Mouse (Mus musculus): Measurements from ENCODE around the gene Ostm1.

Gene Ostm1

GRCm38 (mm10) chr10:42582566-42583110 is 984 bp upstream of the Ostm1 start:
- in situ Hi-C loops (cut with MboI; ENCODE audit: unreplicated experiment in 2 of 2) = no loop called here

- in situ Hi-C loops (cut with MboI; ENCODE audit: unreplicated experiment in 2 of 2) = no loop called here
These were observed 347 bp downstream of the Ostm1 start for GRCm38 (mm10) chr10:42583902-42584435.

- in situ Hi-C loops (cut with MboI; ENCODE audit: unreplicated experiment in 2 of 2) = no loop called here
These were observed 888 bp downstream of the Ostm1 start for GRCm38 (mm10) chr10:42584436-42584983.

GRCm38 (mm10) chr10:42585156-42585555 is 1.5 kb downstream of the Ostm1 start:
- in situ Hi-C loops (cut with MboI; ENCODE audit: unreplicated experiment in 2 of 2) = no loop called here

- in situ Hi-C loops (cut with MboI; ENCODE audit: unreplicated experiment in 2 of 2) = no loop called here
These were observed 2.1 kb downstream of the Ostm1 start for GRCm38 (mm10) chr10:42585596-42586305.

GRCm38 (mm10) chr10:42587961-42588750 is 4.5 kb downstream of the Ostm1 start:
- in situ Hi-C loops (cut with MboI; ENCODE audit: unreplicated experiment in 2 of 2) = no loop called here

GRCm38 (mm10) chr10:42589505-42589904 is 5.9 kb downstream of the Ostm1 start:
- in situ Hi-C loops (cut with MboI; ENCODE audit: unreplicated experiment in 2 of 2) = no loop called here

- in situ Hi-C loops (cut with MboI; ENCODE audit: unreplicated experiment in 2 of 2) = no loop called here
These were observed 6.9 kb downstream of the Ostm1 start for GRCm38 (mm10) chr10:42590261-42591184.

- in situ Hi-C loops (cut with MboI; ENCODE audit: unreplicated experiment in 2 of 2) = no loop called here
These were observed 7.8 kb downstream of the Ostm1 start for GRCm38 (mm10) chr10:42591185-42591992.

GRCm38 (mm10) chr10:42591993-42592686 is 8.5 kb downstream of the Ostm1 start:
- in situ Hi-C loops (cut with MboI; ENCODE audit: unreplicated experiment in 2 of 2) = no loop called here

GRCm38 (mm10) chr10:42593201-42593600 is 9.6 kb downstream of the Ostm1 start:
- in situ Hi-C loops (cut with MboI; ENCODE audit: unreplicated experiment in 2 of 2) = no loop called here

- in situ Hi-C loops (cut with MboI; ENCODE audit: unreplicated experiment in 2 of 2) = no loop called here
These were observed 15.0 kb downstream of the Ostm1 start for GRCm38 (mm10) chr10:42598615-42599014.

- in situ Hi-C loops (cut with MboI; ENCODE audit: unreplicated experiment in 2 of 2) = loop anchor here in 1 of 2 experiments (25.0 kb wide), 1 partner anchor 764 kb away; no protein-coding TSS in a partner anchor
These were observed 17.9 kb downstream of the Ostm1 start for GRCm38 (mm10) chr10:42601556-42601955.

- in situ Hi-C loops (cut with MboI; ENCODE audit: unreplicated experiment in 2 of 2) = loop anchor here in 1 of 2 experiments (25.0 kb wide), 1 partner anchor 768 kb away; no protein-coding TSS in a partner anchor
These were observed 21.3 kb downstream of the Ostm1 start for GRCm38 (mm10) chr10:42604874-42605273.

GRCm38 (mm10) chr10:42606757-42607156 is 23.1 kb downstream of the Ostm1 start:
- in situ Hi-C loops (cut with MboI; ENCODE audit: unreplicated experiment in 2 of 2) = loop anchor here in 1 of 2 experiments (25.0 kb wide), 1 partner anchor 769 kb away; no protein-coding TSS in a partner anchor

- in situ Hi-C loops (cut with MboI; ENCODE audit: unreplicated experiment in 2 of 2) = loop anchor here in 1 of 2 experiments (25.0 kb wide), 1 partner anchor 776 kb away; no protein-coding TSS in a partner anchor
These were observed 29.5 kb downstream of the Ostm1 start for GRCm38 (mm10) chr10:42613075-42613474.

GRCm38 (mm10) chr10:42613639-42614381 is 30.2 kb downstream of the Ostm1 start:
- in situ Hi-C loops (cut with MboI; ENCODE audit: unreplicated experiment in 2 of 2) = loop anchor here in 1 of 2 experiments (25.0 kb wide), 1 partner anchor 777 kb away; no protein-coding TSS in a partner anchor

Measured in v-Abl transformed pro-B cells (cell line).